Mouse (Mus musculus) embryonic facial prominence, embryonic 15.5 days (tissue): ENCODE data around the gene Sema7a. TPM values are rescaled to one million over a fixed set of nuclear protein-coding genes. Genes with fewer than 3 reads are reported as not detected.

Experiments used
- ATAC-seq: fragments of 200-750 bp; cut with Nextera tagmentation; 2 replicates; pipeline ENCODE4 v1.8.0; 2017; ENCODE audit warnings: low read depth, moderate TSS enrichment; ENCODE audit not compliant: insufficient number of reproducible peaks, low FRiP score, low TSS enrichment
- H3K27ac ChIP-seq: fragments of 300-500 bp; sonication (generic); replicated peaks from 2 replicates; pipeline ENCODE4 v1.5.1; 2015; ENCODE audit warnings: mild to moderate bottlenecking, inconsistent platforms
- H3K27me3 ChIP-seq: fragments of 300-500 bp; sonication (generic); 2 replicates; pipeline ENCODE4 v1.6.1; 2015; ENCODE audit warnings: inconsistent platforms
- H3K36me3 ChIP-seq: fragments of 300-500 bp; sonication (generic); 2 replicates; pipeline ENCODE4 v1.6.1; 2015; ENCODE audit warnings: mild to moderate bottlenecking, inconsistent platforms
- H3K4me1 ChIP-seq: fragments of 300-500 bp; sonication (generic); 2 replicates; pipeline ENCODE4 v1.6.1; 2015; ENCODE audit warnings: inconsistent platforms
- H3K4me2 ChIP-seq: fragments of 300-500 bp; sonication (generic); replicated peaks from 2 replicates; pipeline ENCODE4 v1.6.1; 2015; ENCODE audit warnings: mild to moderate bottlenecking, inconsistent platforms
- H3K4me3 ChIP-seq: fragments of 300-500 bp; sonication (generic); replicated peaks from 2 replicates; pipeline ENCODE4 v1.5.1; 2015; ENCODE audit warnings: mild to moderate bottlenecking, inconsistent platforms
- H3K9ac ChIP-seq: fragments of 300-500 bp; sonication (generic); 2 replicates; pipeline ENCODE4 v1.6.1; 2015; ENCODE audit warnings: inconsistent platforms
- H3K9me3 ChIP-seq: fragments of 300-500 bp; sonication (generic); replicated peaks from 2 replicates; pipeline ENCODE4 v1.6.1; 2016; ENCODE audit warnings: inconsistent platforms
- WGBS: fragments of 180-500 bp; shearing (Covaris S2); methylation state at CpG from one replicate; pipeline ENCODE4 v1.1.7; 2015; 5-methylcytosine and 5-hydroxymethylcytosine counted together
- polyA plus RNA-seq: library from polyadenylated mRNA; unstranded; fragments of >200 nt; fragmentation: Nextera tagmentation; extraction: Ambion mirVana; gene quantifications from 2 replicates; pipeline ENCODE4 v1.2.1, GENCODE M21; 2015

Sema7a gene
- polyA plus RNA-seq, 1 experiment from 2014 or later, result 0.65 TPM

DNA sequence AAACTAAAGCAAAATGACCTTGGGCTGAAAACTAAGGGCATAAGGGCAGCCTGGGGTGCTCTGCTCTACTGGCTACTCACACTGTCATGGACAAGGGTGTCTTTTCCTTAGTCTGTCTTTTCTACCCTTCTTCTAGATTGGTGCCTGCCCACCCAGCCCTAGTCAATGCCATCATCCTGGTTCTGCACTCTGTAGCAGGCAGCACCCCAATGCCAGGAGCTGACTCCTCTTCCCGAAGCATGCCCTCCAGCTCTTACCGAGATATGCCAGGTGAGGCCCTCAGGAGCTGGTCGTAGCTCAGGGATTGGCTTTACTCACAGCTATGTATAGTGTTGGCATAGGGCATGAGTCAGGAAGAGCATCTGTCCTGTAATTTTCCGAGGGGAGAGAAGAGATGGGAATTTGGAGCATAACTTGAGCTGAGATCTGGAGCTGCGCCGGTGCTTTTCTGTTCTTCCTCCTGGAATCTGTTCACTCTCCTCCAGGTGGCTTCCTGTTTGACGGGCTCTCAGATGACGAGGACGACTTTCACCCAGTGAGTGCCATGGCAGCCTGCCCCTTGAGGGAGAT is 18.3 kb upstream of the Sema7a start:
- Histone ChIP-seq H3K4me3 (no peak overlapping the region), H3K4me2 (no peak overlapping the region), H3K9me3 (no peaks in the 10 kb centered on the region), H3K36me3 (peaks cover 67% of the 10 kb centered on the region), H3K27me3 (no peaks in the 10 kb centered on the region), H3K4me1 (no peaks in the 10 kb centered on the region), H3K27ac (no peak overlapping the region), H3K9ac (no peak overlapping the region)
- no peak for ATAC-seq
- 86% methylated on average over 9 of the region's 9 CpGs for WGBS

DNA sequence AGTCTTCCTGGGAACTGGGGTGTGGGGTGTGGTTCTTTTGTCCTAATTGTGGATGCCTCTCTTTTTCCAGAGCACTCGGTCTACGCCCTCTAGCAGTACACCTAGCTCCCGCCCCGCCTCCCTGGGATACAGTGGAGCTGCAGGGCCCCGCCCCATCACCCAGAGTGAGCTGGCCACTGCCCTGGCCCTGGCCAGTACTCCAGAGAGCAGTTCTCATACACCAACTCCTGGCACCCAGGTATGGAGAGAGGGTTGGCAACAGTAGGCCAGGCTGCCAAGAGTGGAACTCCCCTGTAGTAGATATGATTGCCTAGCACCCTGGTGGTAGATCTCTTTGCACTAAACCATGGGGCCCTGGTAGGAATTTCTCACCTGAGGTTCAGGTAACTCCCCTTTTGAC is 17.5 kb upstream of the Sema7a start:
- H3K9me3 ChIP-seq, result no peaks in the 10 kb centered on the region
- ATAC-seq, result no peak

DNA sequence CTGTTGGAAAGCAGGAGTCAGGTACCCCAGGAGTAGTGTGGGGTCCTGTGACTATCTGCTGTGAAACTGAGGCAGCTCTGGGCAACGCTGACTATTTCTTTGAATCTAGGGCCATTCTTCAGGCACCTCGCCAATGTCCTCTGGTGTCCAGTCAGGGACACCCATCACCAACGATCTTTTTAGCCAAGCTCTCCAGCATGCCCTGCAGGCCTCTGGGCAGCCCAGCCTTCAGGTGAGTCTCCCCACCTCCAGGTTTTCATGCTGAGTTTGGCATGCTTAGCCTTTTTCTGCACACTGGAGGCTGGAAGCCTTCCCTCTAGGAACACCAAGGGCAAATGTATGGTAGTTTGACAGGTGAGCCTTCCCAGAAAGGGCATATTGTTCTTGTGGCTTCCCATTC is 16.9 kb upstream of the Sema7a start:
- 92% methylated on average over 3 of the region's 3 CpGs for WGBS

More for the DNA sequence above, 17.5 kb upstream of the Sema7a start:
- WGBS, result 87% methylated on average over 5 of the region's 5 CpGs
- no peak overlapping the region for H3K27ac ChIP-seq
- H3K9ac ChIP-seq, result no peak overlapping the region
- no peaks in the 10 kb centered on the region for H3K27me3 ChIP-seq
- no peak overlapping the region for H3K4me3 ChIP-seq
- no peak overlapping the region for H3K4me2 ChIP-seq
- no peaks in the 10 kb centered on the region for H3K4me1 ChIP-seq
- peaks cover 72% of the 10 kb centered on the region for H3K36me3 ChIP-seq

DNA sequence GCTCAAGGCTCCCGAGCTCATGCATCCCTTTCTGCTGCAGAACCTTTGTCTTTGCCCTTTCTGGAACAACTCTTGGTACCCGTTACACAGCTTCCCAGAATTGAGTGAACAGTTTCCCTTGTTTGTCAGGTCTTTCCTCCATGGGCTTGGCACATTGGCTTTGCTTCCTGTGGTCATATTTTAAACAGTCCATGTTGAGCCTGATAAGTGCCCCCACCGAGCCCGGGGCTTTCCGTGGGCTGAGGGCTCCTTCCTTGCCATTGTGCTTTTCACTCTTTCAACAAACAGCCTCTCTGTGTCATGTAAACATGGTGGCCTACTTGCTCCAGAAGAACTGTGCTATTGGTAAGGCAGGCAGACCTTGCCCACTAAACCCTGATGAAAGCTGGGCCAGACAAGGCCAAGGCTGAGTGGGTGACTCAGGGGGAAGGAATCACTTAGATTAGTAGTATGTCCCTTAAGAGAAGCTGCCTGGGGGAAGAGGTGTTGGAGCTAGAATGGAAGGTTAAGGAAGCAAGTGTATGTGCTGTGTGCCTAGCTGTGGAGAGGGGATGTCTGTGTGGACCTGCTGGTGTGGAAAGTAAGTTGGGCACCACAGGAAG is 8.6 kb upstream of the Sema7a start:
- H3K9ac ChIP-seq, result no peak overlapping the region
- H3K36me3 ChIP-seq, result peaks cover 38% of the 10 kb centered on the region
- H3K4me1 ChIP-seq, result peaks cover 8% of the 10 kb centered on the region
- H3K9me3 ChIP-seq, result no peaks in the 10 kb centered on the region
- H3K4me3 ChIP-seq, result no peak overlapping the region
- H3K27ac ChIP-seq, result no peak overlapping the region
- ATAC-seq, result no peak
- no peak overlapping the region for H3K4me2 ChIP-seq
- no peaks in the 10 kb centered on the region for H3K27me3 ChIP-seq
- WGBS, result 78% methylated on average over 5 of the region's 5 CpGs

More for the DNA sequence above, 16.9 kb upstream of the Sema7a start:
- Histone ChIP-seq H3K9me3 (no peaks in the 10 kb centered on the region), H3K9ac (no peak overlapping the region), H3K4me3 (no peak overlapping the region), H3K4me1 (no peaks in the 10 kb centered on the region), H3K4me2 (no peak overlapping the region), H3K27ac (no peak overlapping the region), H3K27me3 (no peaks in the 10 kb centered on the region), H3K36me3 (peaks cover 75% of the 10 kb centered on the region)
- no peak for ATAC-seq

DNA sequence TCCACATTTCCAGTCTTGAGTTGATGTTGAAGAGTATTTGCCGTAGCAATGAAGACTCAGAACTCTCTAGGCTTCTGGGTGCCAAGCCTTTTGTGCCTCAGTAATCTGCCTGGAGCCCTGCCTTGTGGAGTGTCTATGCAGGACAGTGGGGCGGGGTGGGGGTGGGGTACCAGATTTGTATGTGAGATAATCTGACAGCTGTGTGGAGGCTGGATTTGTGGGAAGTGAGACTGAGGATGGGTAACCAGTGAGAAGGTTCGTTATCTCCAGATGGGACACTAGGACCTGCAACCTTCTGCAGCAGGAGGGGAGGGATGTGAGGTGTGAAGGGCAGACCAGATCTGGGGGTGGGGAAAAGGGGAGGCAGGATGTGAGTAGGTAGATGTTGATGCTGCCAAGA is 7.7 kb upstream of the Sema7a start:
- no peak overlapping the region for H3K9ac ChIP-seq
- no peak overlapping the region for H3K27ac ChIP-seq
- H3K27me3 ChIP-seq, result 0 out of 2 replicates have a peak, but pooled peaks cover 4% of the 10 kb centered on the region
- peaks cover 31% of the 10 kb centered on the region for H3K36me3 ChIP-seq
- peaks cover 10% of the 10 kb centered on the region for H3K4me1 ChIP-seq
- H3K4me2 ChIP-seq, result no peak overlapping the region
- WGBS, result 62% methylated on average over 3 of the region's 3 CpGs
- no peaks in the 10 kb centered on the region for H3K9me3 ChIP-seq
- ATAC-seq, result no peak
- H3K4me3 ChIP-seq, result no peak overlapping the region

DNA sequence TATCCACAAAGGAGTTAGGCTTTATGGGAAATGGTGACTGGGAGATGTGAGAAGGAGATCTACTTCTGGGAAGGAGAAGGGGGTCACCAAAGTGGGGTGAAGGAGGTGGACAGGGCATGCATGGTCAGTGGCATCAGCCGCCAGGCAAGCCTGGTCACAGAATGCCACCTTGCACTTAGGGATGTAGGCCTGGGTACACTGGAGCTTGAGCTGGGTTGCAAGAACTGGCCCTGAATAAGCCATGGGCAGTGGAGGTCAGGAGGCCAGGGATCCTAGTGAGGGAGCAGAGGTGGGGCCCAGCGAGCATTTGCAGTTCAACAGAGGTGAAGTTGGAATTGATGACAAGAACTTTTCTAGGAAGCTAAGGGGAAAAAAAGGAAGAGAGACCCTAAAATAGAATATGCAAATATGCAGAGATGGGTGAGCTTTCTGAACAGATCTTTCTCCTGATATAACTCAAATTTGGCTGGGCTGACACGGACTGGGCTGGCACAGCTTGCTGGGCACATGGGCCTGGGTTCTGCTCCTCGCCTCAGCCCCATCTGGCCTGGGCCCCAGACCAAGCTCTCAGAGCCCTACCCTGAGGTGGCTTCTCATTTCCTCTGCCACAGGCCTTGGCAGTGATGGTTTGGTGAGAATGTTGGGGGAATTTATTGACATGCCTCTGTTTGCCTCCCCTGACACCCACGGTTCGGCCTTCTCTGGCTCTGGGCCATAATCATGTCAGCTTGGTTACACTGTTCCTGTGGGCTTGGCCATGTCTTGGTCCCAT is 6.9 kb upstream of the Sema7a start:
- H3K9ac ChIP-seq, result no peak overlapping the region
- WGBS, result 64% methylated on average over 6 of the region's 6 CpGs

DNA sequence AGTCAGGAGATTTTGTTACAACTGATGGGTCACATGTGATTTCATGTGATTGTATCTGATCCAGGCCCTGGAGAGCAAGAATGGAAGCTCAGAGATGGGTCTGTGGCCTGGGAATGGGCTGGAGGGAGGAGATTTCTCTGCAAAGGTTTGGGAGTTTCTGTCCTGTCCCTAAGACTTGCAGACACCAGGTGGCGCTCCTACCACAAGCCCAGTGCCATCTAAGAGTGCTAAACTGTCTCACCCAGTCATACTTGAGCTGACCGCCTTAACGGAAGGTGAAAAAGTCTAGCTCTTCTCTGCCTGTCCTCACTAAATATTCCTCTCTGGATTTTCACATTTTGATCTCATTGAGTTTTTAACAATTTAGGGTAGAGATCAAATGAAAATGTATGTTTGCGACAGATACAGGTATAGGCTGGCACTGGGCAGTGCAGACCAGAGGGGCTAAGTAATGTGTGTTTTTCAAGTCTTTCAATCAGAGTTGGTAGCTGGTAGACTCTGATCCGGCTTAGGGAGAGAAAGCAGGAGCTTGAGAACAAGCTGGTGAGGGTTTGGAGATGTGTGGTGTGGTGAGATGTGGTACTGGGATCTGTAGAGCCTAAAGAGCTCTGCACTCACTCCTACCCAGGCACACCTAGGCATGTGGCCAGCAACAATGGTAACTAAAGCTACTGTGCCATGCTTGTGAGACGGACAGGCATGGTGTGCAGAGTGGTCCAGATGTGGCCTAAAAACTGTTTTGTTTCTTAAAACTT is 4.1 kb upstream of the Sema7a start:
- no peaks in the 10 kb centered on the region for H3K9me3 ChIP-seq
- peaks cover 24% of the 10 kb centered on the region for H3K27me3 ChIP-seq
- H3K9ac ChIP-seq, result no peak overlapping the region
- H3K36me3 ChIP-seq, result no peaks in the 10 kb centered on the region
- H3K27ac ChIP-seq, result no peak overlapping the region
- H3K4me3 ChIP-seq, result no peak overlapping the region
- no peak for ATAC-seq
- H3K4me1 ChIP-seq, result peaks cover 35% of the 10 kb centered on the region
- H3K4me2 ChIP-seq, result no peak overlapping the region
- 29% methylated on average over 6 of the region's 6 CpGs for WGBS

More for the DNA sequence above, 6.9 kb upstream of the Sema7a start:
- ATAC-seq, result no peak
- Histone ChIP-seq H3K27ac (no peak overlapping the region; the same call in 1 of the 2 replicates), H3K4me3 (no peak overlapping the region), H3K36me3 (peaks cover 23% of the 10 kb centered on the region), H3K4me1 (peaks cover 13% of the 10 kb centered on the region), H3K4me2 (no peak overlapping the region), H3K9me3 (no peaks in the 10 kb centered on the region), H3K27me3 (0 out of 2 replicates have a peak, but pooled peaks cover 6% of the 10 kb centered on the region)

DNA sequence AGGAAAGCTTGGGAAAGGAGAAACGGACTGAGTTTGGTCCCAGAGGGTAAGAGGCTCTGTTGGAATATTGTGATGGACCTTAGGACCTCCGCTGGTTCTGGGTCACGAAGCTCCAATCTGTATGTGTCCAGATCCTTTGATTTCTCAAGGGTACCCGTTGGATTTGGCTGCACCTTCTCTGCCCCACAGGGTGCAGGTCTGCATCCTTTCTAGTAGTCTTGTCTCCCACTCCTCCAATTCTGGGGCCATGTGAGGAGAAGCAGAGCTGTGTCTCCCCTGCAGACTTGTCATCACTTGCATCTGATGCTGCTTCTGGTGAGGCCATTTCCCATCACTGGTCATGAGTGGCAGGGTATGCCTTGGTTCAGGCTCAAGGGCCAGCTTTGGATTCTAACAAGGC is 2.7 kb upstream of the Sema7a start:
- Histone ChIP-seq H3K9me3 (no peaks in the 10 kb centered on the region), H3K9ac (no peak overlapping the region), H3K4me2 (no peak overlapping the region), H3K4me3 (no peak overlapping the region), H3K4me1 (peaks cover 42% of the 10 kb centered on the region), H3K36me3 (no peaks in the 10 kb centered on the region), H3K27me3 (peaks cover 37% of the 10 kb centered on the region), H3K27ac (no peak overlapping the region)
- ATAC-seq, result no peak
- WGBS, result 82% methylated on average over 4 of the region's 4 CpGs

DNA sequence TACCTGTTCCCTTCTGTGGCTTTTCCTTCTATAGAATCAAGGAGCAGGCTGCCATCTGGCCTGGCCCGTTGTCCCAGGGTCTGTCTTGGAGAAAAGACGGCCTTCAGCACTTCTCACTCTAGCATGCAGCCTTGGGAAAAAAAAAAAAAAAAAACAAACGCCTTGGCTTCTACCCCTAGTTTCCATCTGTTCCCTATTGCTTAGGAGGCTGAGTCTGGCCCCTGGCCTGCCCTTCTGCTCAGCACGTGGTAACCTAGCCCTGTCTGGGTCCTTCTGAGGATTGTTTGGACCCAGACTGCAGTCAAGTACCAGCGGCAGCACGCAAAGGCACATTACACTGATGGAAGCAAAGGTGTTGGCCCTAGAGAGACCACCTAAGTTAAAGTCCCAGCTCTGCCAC is 2.3 kb upstream of the Sema7a start:
- H3K36me3 ChIP-seq, result no peaks in the 10 kb centered on the region
- ATAC-seq, result no peak
- H3K4me3 ChIP-seq, result no peak overlapping the region
- H3K27me3 ChIP-seq, result peaks cover 42% of the 10 kb centered on the region
- no peak overlapping the region for H3K9ac ChIP-seq
- WGBS, result 28% methylated on average over 6 of the region's 6 CpGs
- no peak overlapping the region for H3K27ac ChIP-seq
- no peak overlapping the region for H3K4me2 ChIP-seq
- H3K4me1 ChIP-seq, result peaks cover 42% of the 10 kb centered on the region
- H3K9me3 ChIP-seq, result no peaks in the 10 kb centered on the region

DNA sequence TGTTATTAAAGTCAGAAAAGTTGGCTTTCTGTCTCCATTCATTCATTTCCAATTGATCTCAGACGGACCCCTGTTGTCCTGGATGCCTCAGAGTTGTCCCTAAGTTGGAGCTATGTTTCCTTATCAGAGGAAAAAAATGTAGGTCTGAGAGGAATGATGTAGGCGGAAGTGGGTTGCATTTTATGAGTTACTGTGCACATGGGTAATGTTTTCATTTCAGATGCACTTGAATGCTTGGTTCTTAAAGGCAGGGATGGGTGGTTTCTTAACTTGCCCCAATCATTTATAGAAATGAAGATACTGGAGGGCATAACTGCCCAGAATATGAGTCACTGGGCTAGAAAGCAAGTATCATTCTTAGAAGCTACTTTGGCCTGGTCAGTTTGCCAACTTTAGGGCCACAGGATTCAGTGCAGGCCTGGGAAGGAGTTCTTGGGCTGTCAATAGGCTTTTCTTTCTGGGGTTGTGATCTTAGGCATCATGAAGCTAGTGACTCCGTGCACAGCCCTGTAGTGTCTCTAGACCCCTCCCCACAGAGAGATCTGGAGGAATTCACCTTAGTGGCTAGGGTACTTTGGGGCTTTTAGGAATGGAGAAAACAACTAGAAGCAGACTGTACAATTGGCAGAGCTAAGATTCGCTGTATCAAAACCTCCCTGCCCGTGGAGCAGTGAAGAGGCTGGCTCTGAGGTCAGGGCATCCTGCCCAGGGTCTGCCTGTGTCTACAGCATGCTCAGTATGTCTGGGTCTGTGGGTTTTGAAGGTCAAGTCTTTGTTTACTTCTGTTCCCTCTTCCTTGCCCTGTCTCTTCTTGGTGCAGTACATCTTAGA is 1.5 kb upstream of the Sema7a start:
- WGBS, result 66% methylated on average over 5 of the region's 5 CpGs
- Histone ChIP-seq H3K9ac (no peak overlapping the region), H3K27ac (no peak overlapping the region)

More for the DNA sequence above, 1.5 kb upstream of the Sema7a start:
- peaks cover 35% of the 10 kb centered on the region for H3K4me1 ChIP-seq
- no peaks in the 10 kb centered on the region for H3K36me3 ChIP-seq
- H3K9me3 ChIP-seq, result no peaks in the 10 kb centered on the region
- H3K4me3 ChIP-seq, result no peak overlapping the region
- peaks cover 49% of the 10 kb centered on the region for H3K27me3 ChIP-seq
- no peak for ATAC-seq
- no peak overlapping the region for H3K4me2 ChIP-seq
